Mouse (Mus musculus) thymus, postnatal 36 days (tissue): ENCODE measurements at regions not wholly inside any gene's neighbourhood (a gene's known extent, or its start where the extent isn't known, plus 50 kb on each side); places are given as distances from the start of the nearest gene placed in this dataset.

Experiments used
- DNase-seq, 2 experiments: peaks; one replicate each; pipeline ENCODE4 v3.0.0; 2022; ENCODE audit warnings: mixed read lengths in 2 of 2

GRCm38 (mm10) chr16:25088649-25089019, 198.0 kb upstream of the Tprg start:
- DNase-seq = no peak

GRCm38 (mm10) chr16:25104165-25104564, 182.5 kb upstream of the Tprg start:
- DNase-seq = no peak

- no peak for DNase-seq
Measured at GRCm38 (mm10) chr16:25104603-25105002, 182.0 kb upstream of the Tprg start.

- DNase-seq = no peak
Measured at GRCm38 (mm10) chr16:25140164-25140563, 146.5 kb upstream of the Tprg start.

GRCm38 (mm10) chr16:25147486-25147885, 139.1 kb upstream of the Tprg start:
- no peak for DNase-seq

- no peak for DNase-seq
Measured at GRCm38 (mm10) chr16:25149186-25149585, 137.4 kb upstream of the Tprg start.

- no peak for DNase-seq
Measured at GRCm38 (mm10) chr16:25176870-25177269, 109.7 kb upstream of the Tprg start.

GRCm38 (mm10) chr16:25178055-25178454, 108.6 kb upstream of the Tprg start:
- no peak for DNase-seq

- DNase-seq = no peak
Measured at GRCm38 (mm10) chr16:25181939-25182338, 104.7 kb upstream of the Tprg start.

- DNase-seq = no peak
Measured at GRCm38 (mm10) chr16:25197079-25197478, 89.5 kb upstream of the Tprg start.

GRCm38 (mm10) chr16:25198844-25199243, 87.8 kb upstream of the Tprg start:
- DNase-seq = no peak

GRCm38 (mm10) chr16:25199984-25200383, 86.6 kb upstream of the Tprg start:
- no peak for DNase-seq

GRCm38 (mm10) chr16:25201094-25201770, 85.4 kb upstream of the Tprg start:
- no peak for DNase-seq

- no peak for DNase-seq
Measured at GRCm38 (mm10) chr16:25213250-25213649, 73.4 kb upstream of the Tprg start.

GRCm38 (mm10) chr16:25220552-25220951, 66.1 kb upstream of the Tprg start:
- DNase-seq = no peak

GRCm38 (mm10) chr16:25224801-25225200, 61.8 kb upstream of the Tprg start:
- no peak for DNase-seq
